Mouse (Mus musculus): ENCODE measurements around the gene Rhov.

DNA sequence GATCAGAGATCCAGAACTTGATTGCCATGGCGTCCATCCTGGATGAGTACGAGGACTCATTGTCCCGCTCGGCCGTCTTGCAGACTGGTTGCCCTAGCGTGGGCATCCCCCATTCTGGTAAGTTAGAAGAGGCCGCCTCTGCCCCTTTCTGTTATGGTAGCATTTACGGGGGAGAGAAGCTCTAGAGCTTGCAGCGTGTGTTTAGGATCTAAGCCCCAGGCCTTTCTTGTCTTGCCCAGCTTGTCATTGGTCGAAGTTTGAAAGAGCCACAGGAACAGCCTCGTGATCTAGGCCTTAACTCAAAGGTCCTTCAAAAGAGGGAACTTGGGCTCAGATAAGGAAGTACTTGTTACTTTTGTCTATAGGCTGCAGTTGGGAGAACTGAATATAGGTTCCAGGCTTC, 17.9 kb upstream of the Rhov start:
- TF ChIP-seq CHD2 (IDR thresholded peaks at IDR 0.05; ENCODE audit: low read depth, low read length), result no peak
- TF ChIP-seq ZNF384 (IDR thresholded peaks at IDR 0.05; ENCODE audit: low read depth, low read length), result no peak
- TF ChIP-seq ZC3H11A (IDR thresholded peaks at IDR 0.05; ENCODE audit: borderline replicate concordance, low read depth, low read length), result no peak
- TF ChIP-seq HCFC1 (IDR thresholded peaks at IDR 0.05; ENCODE audit: borderline replicate concordance, insufficient read depth, low read length), result no peak
- TF ChIP-seq MAFK (IDR thresholded peaks at IDR 0.05; ENCODE audit: insufficient read depth, low read depth, low read length), result no peak

Measured in ES-E14 (cell line).